Mouse (Mus musculus) embryo, embryonic 10.5 days (tissue): ENCODE data around the gene Ccdc96.

ENCODE experiments used
- DNase-seq: peaks from one replicate; pipeline ENCODE4 v3.0.0-alpha.2; 2015; ENCODE audit warnings: low spot score

Ccdc96 gene

DNA sequence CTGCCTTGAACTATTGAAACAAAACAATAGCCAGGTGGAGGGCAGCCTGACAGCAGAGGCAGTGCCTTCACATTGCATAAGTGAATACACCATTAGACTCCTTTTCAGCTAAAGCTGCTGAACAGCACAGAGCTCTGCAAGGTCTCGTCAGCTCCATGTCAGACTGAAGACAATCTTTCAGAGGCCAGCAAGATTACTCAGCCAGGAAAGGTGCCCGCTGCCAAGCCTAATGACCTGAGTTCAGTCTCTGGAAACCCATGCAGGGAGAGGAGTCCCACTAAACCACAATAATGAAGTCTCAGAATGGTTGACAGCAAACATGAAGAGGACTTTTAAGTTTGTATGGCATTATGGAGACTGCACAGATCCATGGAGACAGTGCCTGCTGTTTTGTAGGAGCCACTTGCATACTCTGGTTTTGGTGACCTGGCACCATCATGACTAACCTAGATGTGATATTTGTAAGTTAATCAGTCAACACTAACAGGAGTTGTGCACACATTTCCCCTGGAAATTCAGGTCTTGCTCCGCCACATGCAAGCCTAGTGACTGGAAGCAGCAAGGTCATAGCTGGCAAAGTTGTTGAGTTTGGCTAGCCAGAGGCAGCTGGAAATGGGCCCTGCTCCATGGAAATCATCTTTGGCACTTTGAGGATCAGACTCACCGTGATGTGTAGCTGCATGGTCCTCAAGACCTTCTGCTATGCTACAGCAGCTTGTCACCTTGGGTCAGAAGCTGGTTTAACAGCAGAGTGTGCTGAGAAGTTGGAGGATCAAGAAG lies 11.3 kb upstream of the Ccdc96 start:
- DNase-seq, result no peak

DNA sequence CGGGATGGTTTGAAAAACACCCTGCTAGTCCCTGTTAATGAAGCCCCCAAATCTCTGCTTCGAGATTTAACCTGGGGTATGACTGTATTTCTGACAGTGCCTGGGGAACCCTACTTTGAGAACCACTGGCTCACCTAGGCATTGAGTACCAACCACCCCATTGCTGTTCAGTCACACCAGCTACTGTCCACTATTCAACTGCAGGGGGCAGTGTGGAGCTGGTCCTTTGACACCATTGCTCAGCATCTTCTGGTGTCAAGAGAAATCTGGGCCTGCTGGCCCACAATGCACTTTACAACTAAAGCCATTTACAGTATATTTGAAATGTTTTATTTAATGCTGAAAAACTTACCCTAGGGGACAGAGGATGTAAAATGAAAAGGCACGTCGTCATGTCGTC lies 10.1 kb upstream of the Ccdc96 start:
- DNase-seq, result peak; percentile 85

DNA sequence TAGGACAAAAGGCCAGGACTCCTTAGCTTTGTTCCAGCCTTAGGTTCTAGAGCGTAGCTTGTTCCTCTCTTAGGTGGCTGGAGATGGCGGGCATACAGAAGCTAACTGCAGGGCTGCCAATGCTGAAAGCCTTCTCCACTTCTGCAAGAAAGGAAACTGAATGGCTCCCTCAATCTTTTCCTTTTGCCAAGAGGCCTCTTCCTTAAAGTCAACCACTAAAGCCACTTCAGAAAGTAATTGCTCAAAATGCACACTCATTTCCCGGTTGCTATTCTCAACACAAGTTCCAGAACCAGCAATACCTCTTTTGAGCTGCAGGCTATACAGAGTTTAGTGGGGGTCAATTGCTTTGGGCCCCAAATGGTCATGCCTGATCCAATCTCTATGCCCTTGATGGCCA lies 6.9 kb upstream of the Ccdc96 start:
- no peak for DNase-seq

DNA sequence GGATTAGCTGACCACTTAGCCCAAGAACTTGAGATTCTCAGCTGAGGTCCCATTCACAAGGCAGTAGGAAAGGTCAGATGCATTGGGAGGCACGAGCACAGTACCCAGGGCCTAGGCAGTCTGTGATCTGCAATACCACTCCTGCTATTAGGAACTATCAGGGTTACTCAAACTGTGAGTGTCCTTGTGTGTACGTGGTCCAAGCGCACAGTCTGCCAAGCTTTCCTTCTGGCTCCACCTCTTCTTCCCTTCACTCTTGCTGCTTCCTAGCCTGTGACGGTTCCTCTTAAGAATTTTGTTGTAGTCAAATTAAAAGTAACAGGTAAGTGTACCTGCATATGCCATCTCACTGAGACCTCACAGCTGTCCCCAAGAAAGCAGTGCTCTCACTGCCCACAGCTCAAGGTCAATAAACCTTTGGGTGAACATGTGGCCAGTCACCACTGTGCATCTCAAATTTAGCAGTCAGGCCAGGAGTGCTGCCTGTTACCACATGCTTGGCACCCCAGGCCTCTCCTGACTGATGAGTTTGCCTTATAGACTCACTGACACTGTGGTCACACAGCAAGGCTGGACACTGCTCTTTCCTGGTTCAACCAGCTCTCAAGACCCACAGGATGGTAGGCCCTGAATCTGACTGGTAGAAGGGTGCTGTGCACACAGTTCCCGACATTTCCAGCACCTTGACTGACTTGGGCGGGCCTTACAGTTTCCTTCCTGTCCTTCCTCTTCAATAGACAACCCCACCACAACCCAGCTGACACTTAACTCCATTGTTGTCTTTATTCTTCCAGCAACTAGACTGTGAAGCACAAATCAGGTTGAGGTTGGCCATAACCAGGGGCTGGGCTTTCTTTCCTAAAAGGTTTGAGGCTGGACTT lies 5.6 kb upstream of the Ccdc96 start:
- DNase-seq, result no peak

DNA sequence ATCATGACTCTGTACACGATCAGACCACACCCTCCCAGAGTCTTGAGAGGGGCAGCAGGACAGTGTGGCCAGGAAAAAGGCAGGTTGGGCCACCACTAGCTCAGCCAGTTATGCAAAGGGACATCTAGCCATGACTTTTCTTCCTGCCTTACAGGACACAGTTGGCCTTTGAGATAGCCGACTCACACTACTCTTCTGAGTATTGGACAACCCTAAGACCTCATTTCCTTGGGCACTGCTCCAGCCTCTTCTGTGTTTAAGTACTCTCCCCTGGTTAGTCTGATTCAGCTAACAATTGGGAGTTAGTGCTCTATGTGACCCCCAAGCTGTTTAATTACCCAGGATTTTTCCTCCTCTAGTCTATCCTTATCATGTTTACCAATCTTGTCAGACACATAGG lies 4.7 kb upstream of the Ccdc96 start:
- no peak for DNase-seq

DNA sequence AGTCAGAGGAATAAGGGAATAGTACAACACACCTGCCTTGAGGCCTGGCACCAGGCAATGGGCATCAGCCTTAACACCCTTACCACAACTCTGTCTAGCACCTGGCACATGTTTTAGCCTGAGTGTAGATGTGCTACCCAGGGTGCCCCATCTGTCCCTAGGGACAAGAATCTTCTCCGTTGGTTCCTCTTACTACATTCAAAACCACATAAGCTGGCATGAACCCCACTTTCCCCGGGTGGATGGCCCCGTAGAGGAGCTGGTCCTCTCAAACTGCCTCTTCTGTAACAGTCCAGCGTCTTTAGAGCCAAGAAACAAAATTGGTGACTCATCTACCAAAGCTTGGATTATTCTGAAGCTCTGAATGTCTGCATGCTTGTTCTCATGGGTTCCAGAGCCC lies 4.0 kb upstream of the Ccdc96 start:
- no peak for DNase-seq

DNA sequence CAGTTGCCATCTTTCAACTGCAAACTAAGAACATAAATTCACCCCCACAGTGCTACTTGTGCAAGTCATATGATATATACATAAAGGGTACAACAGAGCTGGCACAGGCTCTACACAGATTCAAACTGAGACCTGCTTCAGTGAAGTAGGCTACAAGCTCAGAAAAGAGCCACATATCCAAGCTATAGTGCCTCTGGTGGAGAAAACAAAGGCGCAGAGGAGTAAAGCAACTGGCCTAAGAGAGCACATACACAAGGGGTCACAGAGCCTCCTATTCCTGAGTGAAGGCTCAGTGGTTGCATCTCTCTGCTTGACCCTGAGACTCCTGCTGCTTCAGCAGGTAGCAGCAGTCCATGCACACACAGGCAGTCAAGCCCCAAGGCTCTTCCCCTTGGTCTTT lies 3.3 kb upstream of the Ccdc96 start:
- no peak for DNase-seq

DNA sequence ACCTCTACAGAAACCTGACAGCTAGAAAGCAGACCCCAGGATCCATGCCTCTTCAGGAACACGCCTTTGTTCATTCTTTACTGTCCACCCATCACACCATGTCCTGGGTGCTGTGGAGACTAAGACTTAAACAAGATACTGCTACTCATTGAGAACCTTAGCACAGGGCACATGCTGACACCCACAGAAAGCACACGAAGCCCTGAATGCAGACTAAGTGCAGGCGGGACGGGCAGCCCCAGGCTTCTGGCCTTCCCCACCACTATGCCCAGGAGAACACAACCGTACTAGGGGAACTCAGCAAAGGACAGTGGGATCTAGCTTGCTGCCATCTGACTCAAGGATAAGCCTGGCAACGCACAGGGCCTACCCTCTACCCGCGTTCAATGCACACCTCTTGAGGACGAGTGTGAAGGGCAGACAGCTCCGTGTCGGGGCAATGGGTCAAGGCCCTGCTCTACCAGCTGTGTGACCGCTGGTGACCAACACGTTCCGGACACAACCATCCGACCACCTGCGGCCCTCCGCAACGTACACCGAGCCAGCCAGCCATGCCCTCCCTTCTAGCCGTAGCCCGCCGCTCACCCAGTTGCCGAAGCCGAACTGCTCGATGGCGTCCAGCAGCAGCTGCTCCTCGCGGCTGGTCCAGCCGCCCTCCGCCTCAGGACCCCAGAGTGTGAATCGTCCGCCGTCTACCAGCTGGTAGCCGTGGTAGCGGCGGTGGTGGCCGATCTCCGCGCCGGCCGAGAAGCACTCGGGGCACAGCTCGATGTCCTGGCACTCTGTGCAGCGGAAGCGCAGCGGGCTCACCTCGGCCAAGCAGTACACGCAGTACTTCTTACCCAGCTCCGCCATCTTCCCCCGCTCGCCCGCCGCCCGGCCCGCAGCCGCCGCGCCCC lies 936 bp upstream of the Ccdc96 start:
- DNase-seq, result peak; percentile 53

DNA sequence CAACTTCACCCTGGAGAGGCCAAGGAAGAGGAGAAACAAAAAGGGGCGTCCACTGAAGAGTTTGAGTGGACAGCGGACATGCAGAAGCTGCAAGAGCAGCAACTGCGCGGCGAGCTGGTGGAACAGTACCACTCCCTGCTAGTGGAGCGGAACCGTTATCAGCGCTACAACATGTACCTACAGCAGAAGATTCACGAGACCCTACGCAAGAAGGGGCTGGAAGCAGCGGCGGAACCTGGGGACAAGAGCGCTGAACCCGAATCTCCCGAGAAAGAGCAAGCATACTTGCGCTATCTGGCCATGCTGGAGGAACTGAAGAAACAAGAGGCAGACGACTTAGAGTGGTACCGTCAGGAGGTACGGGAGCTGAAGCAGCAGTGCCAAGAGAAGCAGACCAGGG lies 918 bp downstream of the Ccdc96 start:
- DNase-seq, result peak; percentile 15

DNA sequence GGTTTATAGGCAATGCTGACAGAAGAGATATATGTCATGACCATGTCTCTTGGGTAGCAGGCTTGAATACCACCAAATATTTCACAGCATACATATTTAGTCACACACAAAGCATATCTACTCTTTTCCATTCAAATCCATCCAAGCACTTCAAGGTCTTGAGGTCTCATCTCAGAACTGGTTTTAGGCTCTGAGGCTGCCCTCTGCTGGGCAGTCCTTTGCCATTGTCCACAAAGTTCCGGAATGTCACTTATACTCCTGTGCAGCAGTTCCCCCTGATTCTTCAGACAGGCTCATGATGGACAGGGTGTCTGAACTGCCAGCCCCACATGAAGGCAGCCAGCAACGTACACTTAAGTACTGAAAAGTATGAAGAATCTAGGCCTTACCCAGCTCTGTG lies 4.8 kb downstream of the Ccdc96 start:
- peak; percentile 65 for DNase-seq

DNA sequence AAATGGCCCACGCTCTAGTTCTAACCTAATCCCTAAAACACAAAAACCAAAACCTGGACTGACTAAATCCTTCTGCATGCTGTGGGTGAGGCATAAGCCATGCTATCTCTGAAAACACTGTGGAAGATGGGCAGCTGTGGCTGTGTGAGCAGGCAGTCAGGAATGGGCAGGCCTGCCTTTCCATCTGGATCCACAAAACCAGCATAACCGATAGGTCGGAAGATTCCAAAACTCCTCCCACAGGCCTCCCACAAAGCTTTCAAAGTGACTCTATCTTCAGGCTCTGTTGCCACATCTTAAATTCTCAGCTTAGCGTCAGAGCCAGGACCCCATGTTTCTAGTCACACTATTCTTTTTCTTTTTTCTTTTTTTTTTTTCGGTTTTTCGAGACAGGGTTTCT lies 9.5 kb downstream of the Ccdc96 start:
- no peak for DNase-seq

DNA sequence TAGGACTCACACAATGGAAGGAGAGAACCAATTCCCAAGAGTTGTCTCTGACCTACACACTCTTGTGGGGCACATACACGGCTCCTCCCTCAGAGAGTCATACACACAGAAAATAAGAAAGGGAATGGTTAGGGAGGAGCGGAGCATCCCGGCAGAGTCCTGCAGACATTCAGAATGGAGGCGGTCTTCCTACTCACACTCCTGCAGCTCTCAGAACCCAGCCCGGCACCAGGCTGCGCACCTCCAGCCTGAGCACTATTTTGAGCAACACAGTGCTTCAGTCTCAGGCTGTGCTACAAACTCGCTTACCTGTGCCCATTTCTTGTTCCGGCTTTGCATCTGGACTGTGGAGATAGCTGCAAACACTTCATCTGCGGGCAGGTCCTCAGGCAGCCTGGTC lies 10.3 kb downstream of the Ccdc96 start:
- DNase-seq, result no peak

DNA sequence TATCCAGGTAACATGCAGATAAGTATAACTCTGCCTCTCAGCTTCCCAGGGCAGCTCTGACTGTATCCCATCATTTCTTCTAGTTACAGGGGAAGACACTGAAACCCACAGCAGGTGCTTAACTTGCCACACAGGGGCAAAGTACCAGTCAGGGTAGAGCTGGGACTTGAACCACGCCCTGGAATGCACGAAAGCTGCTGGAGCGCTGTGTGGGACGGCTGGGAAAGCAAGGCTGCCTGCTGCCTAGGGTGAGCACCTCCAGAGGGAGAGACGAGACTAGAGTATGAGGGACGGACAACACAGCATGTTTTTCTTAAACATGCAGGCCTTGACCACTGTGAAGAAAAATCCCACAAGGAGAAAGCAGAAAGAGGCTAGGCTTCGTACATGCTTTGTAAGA lies 20.8 kb downstream of the Ccdc96 start:
- DNase-seq, result no peak

DNA sequence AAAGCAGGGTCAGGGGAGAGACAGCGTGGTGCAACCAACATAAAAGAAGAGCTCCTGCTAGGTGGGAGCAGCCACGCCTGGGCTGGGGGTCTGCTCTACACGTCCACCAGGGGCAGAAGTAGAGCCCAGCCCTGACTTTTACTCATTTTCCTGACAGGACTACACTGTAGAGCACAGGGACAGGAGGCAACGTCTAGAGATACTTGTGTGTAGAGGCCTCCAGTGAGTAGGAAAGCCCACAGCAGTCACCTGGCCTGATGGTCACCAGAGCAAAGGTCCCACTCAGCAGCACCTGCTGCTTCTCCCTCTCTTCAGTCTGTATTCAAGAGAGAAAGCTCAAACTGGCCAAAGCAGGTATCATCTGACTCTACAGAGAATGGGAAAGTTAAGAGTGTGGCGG lies 21.3 kb downstream of the Ccdc96 start:
- DNase-seq, result no peak

DNA sequence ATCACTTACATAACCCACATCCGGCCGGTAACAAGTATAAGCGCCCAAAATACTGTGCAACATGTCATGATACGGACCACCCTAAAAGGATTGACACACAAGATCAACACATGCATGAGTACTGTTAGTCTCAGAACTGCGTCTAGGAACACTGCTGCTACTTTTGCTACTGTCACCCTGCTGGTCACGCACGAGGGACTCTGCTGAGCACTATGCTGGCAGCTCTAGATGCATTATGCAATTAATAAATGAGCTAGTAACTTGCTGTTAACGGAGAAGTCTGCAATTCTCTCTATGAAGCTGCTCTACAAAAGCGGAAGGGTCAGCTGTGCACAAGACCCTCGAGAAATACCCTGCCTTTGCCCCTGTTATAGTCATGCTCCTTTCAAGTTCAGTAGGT lies 24.0 kb downstream of the Ccdc96 start:
- DNase-seq, result no peak

DNA sequence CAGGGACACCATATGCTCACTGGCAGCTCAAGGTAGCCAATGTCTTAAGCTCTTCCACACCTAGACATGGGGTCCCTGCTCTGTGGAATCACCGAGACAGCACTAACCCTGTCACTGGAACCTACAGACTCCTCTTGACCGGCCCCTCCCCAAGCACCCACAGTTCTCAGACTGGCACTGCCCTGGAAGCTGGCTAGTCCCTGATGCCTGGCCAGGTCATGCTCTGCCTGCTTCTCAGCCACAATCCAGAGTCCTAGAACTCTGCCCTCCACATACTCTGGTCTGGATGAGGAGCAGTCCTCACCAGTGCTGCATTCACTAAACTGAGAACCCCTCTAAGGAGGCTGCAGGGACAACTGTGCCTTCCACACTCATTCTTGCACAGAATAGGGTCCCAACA lies 26.6 kb downstream of the Ccdc96 start:
- no peak for DNase-seq

DNA sequence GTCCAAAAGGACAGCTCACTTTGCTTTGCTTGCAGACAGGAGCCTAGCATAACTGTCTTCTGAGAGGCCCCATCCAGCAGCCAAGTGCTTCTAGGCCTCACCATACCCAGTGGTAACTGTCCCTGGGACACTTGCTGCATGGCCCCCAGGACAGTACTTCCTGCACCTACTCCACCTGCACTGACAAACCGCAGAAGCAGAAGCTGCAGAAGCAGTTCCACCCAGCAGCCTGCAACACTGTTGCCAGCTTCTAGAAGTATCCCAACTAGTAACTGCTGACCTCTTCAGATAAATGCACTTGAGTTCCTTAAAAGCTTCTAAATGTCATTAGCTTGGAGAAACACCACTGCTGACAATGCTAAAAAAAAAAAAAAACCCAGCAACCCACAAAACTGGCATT lies 30.7 kb downstream of the Ccdc96 start:
- DNase-seq, result no peak

DNA sequence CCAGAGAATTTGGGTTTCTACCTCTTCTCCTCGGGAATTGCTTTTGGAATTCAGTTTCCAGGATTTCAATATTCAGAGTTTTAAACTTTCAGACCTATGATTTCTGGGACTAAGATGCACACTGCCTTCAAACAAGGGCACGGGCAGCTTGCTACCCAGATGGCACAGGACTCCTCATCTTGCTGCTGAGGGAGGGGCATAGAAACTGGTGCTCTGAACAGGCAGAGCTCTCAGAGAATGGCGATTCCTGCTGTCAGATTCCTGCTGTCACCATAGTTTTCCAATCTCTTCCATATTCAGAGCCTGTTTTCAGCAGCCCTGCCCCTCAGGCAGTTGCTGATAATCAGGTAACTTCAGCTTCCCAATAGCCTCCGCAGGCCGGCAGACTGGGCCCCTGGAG lies 31.2 kb downstream of the Ccdc96 start:
- DNase-seq, result no peak

DNA sequence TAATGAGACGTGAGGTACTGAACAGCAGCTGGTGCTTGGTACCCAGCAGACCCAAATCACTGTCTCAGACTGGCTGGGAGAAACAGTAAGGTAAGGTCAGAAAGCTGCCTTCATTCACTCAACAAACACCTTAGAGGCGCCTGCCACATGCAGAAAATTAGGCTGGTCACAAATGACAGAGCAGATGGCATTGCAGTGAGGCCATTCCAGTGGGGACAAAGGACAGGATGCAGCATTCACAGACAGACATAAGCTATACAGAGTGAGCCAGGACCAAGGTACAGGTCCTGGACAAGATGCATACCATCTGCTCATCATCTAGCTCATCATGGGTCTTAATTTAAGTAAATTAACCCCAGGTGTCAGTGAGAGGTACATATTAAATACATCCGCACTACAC lies 33.2 kb downstream of the Ccdc96 start:
- no peak for DNase-seq

DNA sequence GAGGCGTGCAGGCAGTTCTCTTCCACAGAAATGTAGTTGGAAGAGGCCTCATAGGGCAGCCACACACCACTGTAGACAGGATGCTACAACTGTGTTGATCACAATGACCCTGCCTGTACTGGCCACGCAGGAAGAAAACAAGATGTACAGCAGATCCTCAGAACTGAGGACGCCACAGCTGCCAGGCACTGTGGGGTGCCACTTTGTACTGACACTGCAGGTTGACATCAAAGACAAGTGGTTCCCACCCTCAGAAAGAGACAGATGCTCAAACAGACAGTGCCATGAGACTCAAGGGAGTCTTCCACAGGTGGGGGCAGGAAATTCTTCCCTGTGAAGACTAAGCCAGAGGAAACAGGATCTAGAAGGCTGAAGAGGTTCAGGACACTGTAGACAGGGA lies 35.4 kb downstream of the Ccdc96 start:
- DNase-seq, result no peak

DNA sequence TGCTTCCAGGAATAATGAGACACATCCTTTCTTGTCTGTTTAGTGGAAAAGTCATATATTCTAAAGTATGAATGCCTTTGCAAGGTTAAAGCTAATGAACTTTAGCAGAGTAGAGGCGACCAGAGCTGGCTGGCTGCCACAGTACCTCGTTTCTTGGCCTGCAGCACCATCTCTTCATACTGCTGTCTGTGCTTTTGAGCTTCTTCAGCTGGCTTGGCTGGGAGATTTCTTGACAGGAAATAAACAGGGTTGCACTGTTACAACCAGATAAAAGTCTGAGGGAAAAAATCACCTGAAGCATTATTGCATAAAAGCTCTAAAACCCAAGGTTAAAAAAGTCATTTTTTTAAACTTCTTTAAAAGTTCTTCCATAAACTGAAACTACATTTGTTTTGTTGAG lies 38.4 kb downstream of the Ccdc96 start:
- DNase-seq, result no peak

DNA sequence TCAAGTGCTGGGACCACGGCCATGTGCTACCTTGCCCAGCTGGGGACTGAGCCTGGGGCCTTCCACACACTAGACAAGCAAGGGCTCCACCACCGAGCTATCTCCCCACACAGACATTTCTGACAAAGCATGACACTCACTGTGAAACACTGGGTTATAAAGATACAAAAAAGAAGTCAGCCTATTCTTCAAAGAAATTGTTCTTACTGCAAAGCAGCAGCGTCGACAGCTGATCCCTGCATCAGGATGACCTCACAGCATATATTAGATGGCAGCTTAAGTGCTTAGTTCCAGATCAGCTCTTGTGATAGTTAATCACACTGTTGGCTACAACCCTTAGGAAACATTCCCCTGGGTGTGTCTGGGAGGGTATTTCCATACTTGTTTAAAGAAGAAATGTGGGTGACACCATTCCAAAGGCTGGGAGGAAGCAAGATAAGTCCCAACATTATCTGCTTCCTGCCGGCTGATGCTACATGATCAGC lies 38.9 kb downstream of the Ccdc96 start:
- no peak for DNase-seq
